Mouse (Mus musculus) thymus, postnatal 0 days (tissue): ENCODE results near the gene Ank2. TPM values are rescaled to one million over a fixed set of nuclear protein-coding genes. Genes with fewer than 3 reads are reported as not detected.
A peak's percentile ranks its signal among the peaks of the same experiment; 100 is the strongest.

Experiments used
- DNase-seq: peaks from one replicate; pipeline ENCODE4 v3.0.0-alpha.2; 2015; ENCODE audit warnings: low spot score
- polyA plus RNA-seq: library from polyadenylated mRNA; unstranded; fragments of >200 nt; fragmentation: Nextera tagmentation; extraction: Ambion mirVana; gene quantifications from 2 replicates; pipeline ENCODE4 v1.2.1, GENCODE M21; 2015

Gene Ank2
- polyA plus RNA-seq = 1.3 TPM in 2 replicates

GRCm38 (mm10) chr3:127498742-127499400 lies at the start of gene Ank2:
TSS of gene Ank2 (minus strand) at chr3:127499350.
- no peak for DNase-seq

- DNase-seq = peak; percentile 38
Measured at GRCm38 (mm10) chr3:127547882-127548281, 48.7 kb upstream of the Ank2 start.

GRCm38 (mm10) chr3:127544610-127545121 lies 45.5 kb upstream of the Ank2 start:
- no peak for DNase-seq

GRCm38 (mm10) chr3:127543976-127544375 lies 44.8 kb upstream of the Ank2 start:
- DNase-seq = no peak

DNA sequence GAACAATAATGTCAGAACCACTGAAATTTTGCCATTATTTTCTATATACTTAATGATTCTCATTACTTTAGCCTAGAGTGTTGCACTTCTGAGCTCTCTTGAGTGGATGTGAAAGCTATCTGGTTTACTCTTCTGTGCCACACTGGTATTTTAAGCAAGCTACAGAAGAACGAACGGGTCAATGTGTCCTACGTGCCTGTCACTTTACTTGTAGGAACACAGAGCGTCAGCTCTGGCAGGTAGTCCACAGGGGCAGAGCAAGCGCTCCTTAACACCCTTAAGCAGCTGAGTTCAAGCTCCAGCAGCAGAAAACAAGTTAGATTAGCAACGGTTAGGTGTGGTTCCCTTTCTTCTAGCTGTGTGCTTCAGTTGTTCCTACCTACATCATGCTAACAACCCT lies 40.0 kb upstream of the Ank2 start:
- no peak for DNase-seq

DNA sequence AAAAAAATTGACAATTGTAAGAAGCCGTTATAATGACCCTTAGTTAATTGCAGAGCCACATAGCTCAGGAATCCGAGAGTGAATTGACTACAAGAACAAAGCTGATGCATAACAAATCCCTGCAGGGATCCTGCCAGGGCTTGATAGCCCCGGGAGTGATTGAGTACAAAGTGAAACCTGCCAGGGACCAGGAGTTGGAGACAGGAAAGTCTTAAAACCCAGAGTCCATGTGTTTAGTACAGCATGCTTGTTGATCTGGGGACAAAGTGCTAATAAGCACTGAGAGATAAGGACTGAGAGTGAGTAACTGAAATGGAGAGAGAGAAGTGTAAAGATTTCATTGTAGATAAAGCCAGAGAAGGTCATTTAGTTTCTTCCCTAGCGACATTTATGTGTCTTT lies 31.1 kb upstream of the Ank2 start:
- no peak for DNase-seq

GRCm38 (mm10) chr3:127529824-127530223 lies 30.7 kb upstream of the Ank2 start:
- no peak for DNase-seq

- DNase-seq = no peak
Measured at GRCm38 (mm10) chr3:127529210-127529609, 30.1 kb upstream of the Ank2 start.

DNA sequence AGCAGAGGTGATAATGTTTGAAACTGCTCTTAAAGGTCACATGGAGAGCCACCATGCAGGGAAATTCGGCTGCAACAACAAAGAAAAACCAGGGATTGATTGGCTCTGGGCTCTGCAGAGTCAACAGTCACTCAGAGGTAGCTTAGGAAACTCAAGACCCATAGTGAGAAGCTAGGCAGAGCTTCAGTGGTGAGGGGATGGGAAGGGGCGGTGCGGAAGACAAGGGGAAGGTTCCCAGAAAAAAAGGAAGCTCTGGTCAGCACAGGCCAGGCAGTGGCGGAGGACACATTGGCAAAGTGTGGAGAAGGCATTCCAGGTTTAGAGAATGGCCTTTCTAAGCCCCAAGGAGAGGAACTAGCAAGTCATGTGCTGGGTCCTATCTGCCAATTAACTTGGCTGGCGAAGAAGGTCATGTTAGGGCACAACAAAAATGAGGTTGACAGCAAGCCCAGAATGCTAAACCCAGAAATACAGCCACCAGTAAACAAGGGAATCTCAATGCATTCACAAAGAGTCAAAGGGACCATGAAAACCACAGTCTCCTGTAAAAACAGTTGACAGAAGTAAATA lies 28.4 kb upstream of the Ank2 start:
- DNase-seq = no peak

DNA sequence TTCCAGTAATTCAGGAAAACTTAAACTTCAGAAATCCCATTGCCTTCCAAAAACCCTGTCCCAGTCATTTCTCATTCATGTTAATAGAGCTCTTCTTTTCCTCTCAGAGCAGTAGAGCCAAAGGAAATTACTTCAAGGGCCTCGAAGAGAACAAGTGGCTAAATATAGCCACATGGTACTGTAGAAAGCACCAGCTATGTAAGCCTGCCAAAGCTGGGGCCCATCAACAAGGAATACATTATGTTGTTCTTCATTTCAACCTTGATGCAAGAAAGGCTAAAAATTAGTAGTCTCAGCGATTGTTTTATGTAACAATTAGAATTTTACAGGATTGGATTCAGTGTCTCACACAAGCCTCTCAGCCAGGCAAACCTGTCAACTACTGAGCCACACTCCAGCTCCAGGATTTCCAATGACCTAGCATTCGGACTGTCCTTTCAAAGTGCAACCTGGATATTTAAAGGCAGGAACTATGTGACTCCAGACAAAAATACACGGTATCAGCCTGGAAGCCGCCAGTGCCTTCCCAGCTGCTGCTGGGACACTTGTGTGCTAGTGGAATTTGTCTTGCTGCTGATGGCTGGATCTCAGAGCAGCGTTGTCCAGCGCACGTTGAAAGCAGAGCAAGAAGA lies 26.2 kb upstream of the Ank2 start:
- DNase-seq = no peak

DNA sequence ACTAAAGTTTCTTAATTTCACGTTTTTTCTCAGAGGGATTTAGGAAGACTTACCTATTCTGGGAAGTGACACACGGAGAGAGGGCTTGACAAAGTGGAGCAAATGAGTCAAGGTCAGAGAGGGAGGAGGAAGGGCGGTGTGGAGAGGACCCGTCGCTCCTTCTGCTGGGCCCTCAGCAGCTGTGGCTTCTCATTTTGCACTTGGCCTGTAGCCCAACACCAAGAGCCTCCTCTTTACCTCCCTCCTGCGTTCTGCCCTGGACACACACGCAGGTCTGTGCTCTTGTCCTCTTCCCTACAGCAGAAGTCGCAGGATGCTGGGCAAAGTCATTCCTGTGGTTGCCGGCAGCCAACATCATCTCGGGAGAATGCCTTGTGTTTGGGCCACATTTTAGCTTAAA lies 22.0 kb upstream of the Ank2 start:
- DNase-seq = no peak

GRCm38 (mm10) chr3:127520300-127520699 lies 21.1 kb upstream of the Ank2 start:
- no peak for DNase-seq

DNA sequence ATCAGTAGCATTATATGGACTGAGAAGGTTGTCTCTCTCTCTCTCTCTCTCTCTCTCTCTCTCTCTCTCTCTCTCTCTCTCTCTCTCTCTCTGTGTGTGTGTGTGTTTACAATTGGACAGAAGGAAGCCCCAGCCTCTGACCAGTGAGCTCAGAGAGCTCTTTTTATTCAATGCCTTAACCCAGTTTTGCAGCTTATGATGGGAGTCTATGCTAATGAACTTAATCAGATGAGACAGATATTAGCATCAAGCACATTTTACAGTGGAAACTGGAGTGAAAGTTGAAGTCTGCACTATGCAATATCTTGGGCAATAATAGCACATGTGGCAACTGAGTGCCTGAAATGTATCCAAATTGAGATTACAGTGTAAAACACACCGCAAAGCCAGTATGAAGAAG lies 16.1 kb upstream of the Ank2 start:
- DNase-seq = no peak

DNA sequence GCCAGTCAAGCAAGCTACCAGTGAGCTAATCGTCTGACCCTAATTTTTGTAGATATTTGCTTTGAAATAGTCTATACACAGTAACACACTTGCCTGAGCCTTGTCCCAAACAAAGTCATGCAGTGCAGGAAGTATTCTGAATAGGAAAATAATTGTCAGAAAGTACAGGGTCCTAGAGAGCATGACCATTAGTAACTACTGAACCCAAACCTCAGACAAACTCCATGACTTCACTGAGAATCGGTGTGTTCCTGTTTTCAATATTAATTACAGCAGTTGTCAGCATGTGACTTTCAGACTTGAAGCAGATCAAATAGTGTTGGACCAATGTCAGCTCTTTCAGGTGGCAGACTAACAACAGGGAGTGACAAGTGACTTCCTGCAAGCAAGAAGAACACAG lies 14.5 kb upstream of the Ank2 start:
- DNase-seq = no peak

- DNase-seq = no peak
Measured at GRCm38 (mm10) chr3:127512794-127513335, 13.7 kb upstream of the Ank2 start.

DNA sequence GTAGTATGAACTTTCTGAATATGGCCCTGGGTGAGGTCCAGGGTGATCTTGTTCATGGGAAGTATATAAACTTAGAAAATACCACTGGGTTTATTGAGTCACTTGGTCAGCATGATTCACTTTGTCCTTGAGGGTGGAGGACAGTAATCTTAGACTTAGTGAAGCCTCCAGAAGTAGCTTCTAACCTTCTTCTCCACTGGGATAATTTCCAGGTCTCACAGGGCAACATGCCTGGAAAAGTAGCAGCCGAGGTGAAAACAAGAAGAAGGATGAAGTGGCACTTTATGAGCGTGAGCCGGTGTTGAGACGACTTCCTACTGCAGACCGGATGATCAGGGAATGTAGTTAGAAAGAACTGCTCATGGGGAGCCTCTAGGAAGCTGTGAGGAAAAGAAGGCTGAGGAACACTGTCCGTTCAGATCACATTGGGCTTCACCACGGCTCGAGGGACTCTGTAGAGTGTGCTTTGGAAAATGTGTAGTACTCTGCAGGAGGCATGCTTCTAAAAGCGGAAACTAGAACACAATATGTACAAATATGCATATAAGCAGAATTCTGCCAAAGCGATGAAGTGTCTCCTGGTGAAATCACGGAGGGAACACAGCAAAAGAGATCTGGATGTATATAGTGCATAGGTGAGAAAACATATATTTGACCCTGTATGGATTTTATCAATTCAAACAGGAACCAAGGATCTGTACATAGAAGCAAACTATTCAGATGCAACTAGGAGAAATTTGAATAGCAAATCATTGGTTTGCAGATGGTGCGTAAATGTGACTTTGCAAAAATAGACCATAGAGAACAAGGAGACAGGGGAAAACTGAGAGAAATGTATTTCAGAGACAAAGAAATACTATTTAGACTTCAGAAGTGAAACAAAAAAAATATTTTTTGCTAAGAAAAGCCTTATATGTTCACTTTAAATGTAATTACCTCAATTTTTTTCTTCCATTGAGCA lies 12.9 kb upstream of the Ank2 start:
- DNase-seq = no peak

- DNase-seq = no peak
Measured at GRCm38 (mm10) chr3:127507878-127508783, 9.0 kb upstream of the Ank2 start.

- no peak for DNase-seq
Measured at GRCm38 (mm10) chr3:127498197-127498741, 881 bp downstream of the Ank2 start.

DNA sequence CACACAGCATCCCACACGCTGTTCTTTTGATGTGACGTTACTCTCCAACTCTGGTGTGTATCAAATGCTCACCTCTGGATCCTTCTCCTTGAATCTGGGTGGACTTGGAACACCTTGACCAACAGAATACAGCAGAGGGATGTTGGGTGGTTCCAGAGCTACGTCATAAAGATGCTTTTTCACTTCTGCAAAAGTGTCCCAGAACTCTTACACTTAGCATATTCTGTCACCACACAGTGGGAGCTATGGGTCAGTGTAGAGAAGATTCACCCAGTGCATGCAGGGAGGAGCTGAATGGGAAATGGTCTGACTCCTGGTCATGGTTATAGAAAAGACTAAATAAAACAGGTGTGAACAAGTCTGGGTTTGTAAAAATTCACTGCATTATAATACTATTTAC lies 6.5 kb downstream of the Ank2 start:
- DNase-seq = no peak

- no peak for DNase-seq
Measured at GRCm38 (mm10) chr3:127487302-127487701, 11.8 kb downstream of the Ank2 start.
